Mouse (Mus musculus) hindbrain, embryonic 14.5 days (tissue): ENCODE results near the gene Tmem229b. TPM values are rescaled to one million over a fixed set of nuclear protein-coding genes. Genes with fewer than 3 reads are reported as not detected.
"Not testable (repeated sequence)": the region's sequence is repeated elsewhere in the genome, so short reads cannot be mapped to it uniquely, and the experiment has no call there.

Experiments
- ATAC-seq: fragments of 200-750 bp; cut with Nextera tagmentation; 2 replicates; pipeline ENCODE4 v1.8.0; 2017; ENCODE audit warnings: moderate number of reproducible peaks, mild to moderate bottlenecking, moderate TSS enrichment, moderate library complexity; ENCODE audit not compliant: low FRiP score
- DNase-seq: peaks from one replicate; pipeline ENCODE4 v3.0.0-alpha.2; 2015; ENCODE audit warnings: low spot score
- H3K27ac ChIP-seq: fragments of 300-500 bp; sonication (generic); 2 replicates; pipeline ENCODE4 v1.5.1; 2014; ENCODE audit warnings: mild to moderate bottlenecking, moderate library complexity
- H3K27me3 ChIP-seq: fragments of 300-500 bp; sonication (generic); 2 replicates; pipeline ENCODE4 v1.6.1; 2014; ENCODE audit warnings: mild to moderate bottlenecking, low read length, mixed read lengths; ENCODE audit not compliant: control insufficient read depth, insufficient read depth
- H3K36me3 ChIP-seq: fragments of 300-500 bp; sonication (generic); replicated peaks from 2 replicates; pipeline ENCODE4 v1.6.1; 2014; ENCODE audit not compliant: control insufficient read depth, insufficient read depth
- H3K4me1 ChIP-seq: fragments of 300-500 bp; sonication (generic); replicated peaks from 2 replicates; pipeline ENCODE4 v1.6.1; 2014; ENCODE audit warnings: antibody characterized with exemption, low read length, mixed read lengths; ENCODE audit not compliant: control insufficient read depth, insufficient read depth
- H3K4me2 ChIP-seq: fragments of 300-500 bp; sonication (generic); replicated peaks from 2 replicates; pipeline ENCODE4 v1.6.1; 2014; ENCODE audit warnings: mild to moderate bottlenecking, moderate library complexity
- H3K4me3 ChIP-seq: fragments of 300-500 bp; sonication (generic); replicated peaks from 2 replicates; pipeline ENCODE4 v1.5.1; 2014; ENCODE audit warnings: mild to moderate bottlenecking, low read length
- H3K9ac ChIP-seq: fragments of 300-500 bp; sonication (generic); 2 replicates; pipeline ENCODE4 v1.6.1; 2014
- H3K9me3 ChIP-seq: fragments of 300-500 bp; sonication (generic); 2 replicates; pipeline ENCODE4 v1.6.1; 2016; ENCODE audit warnings: low read length; ENCODE audit not compliant: control insufficient read depth
- WGBS: fragments of 180-500 bp; shearing (Covaris S2); extraction: QIAGEN DNeasy Blood & Tissue Kit; methylation state at CpG from one replicate; pipeline ENCODE4 v1.1.7; 2014; 5-methylcytosine and 5-hydroxymethylcytosine counted together
- polyA plus RNA-seq: library from polyadenylated mRNA; unstranded; fragments of >200 nt; fragmentation: Nextera tagmentation; extraction: Ambion mirVana; gene quantifications from 2 replicates; pipeline ENCODE4 v1.2.1, GENCODE M21; 2014

Gene Tmem229b
- polyA plus RNA-seq, 1 experiment from 2014 or later: 62.2 TPM

DNA sequence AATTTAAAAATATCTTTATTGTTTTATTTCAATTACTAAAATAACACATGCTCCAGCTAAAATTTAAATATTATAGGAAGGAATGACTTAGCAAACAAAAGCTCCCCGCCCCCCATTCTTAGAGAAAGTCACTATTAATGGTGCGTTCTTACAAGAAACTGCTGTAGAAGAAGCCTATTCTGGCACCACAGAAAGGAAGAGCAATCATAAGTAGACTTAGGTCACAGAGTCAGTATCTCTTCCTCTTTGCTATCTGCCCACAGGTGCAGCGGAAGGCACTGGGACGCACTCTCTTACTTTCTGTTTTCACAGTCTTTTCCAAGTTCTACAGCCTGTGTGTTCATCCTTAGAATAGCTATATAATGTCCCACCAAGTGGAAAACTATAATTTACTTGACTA is 31.6 kb downstream of the Tmem229b start:
- no peak for ATAC-seq
- WGBS: 97% methylated on average over 4 of the region's 4 CpGs
- H3K4me3 ChIP-seq: no peak overlapping the region
- H3K27ac ChIP-seq: no peak overlapping the region
- no peaks in the 10 kb centered on the region for H3K27me3 ChIP-seq
- no peaks in the 10 kb centered on the region for H3K4me1 ChIP-seq
- DNase-seq: no peak
- 0 out of 2 replicates have a peak, but pooled peaks cover 4% of the 10 kb centered on the region for H3K9me3 ChIP-seq
- no peak overlapping the region for H3K4me2 ChIP-seq
- no peak overlapping the region for H3K9ac ChIP-seq
- H3K36me3 ChIP-seq: peaks cover 31% of the 10 kb centered on the region

DNA sequence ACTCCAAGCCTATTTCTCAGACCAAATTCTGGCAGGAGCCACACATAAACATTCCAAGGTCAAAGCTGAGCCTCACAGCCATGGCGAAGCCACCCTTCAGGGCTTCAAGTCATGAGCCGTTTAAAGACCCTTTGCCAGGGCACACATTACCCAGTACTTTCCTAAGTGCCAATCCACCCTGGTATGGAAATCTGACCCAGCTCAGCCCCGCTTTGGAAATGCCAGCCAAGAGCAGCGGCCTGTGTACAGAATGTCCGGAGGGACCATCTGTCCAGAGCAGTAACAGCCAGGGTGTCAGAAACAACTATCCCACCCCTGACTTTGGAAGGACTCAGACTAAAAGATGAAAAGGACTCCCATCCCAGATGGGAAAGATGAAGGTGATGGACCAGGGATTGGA is 32.7 kb downstream of the Tmem229b start:
- Histone ChIP-seq H3K9me3 (no peaks in the 10 kb centered on the region), H3K27ac (no peak overlapping the region), H3K4me3 (no peak overlapping the region), H3K27me3 (no peaks in the 10 kb centered on the region), H3K36me3 (peaks cover 36% of the 10 kb centered on the region), H3K9ac (no peak overlapping the region), H3K4me1 (no peaks in the 10 kb centered on the region), H3K4me2 (no peak overlapping the region)
- ATAC-seq: no peak
- DNase-seq: no peak
- 95% methylated on average over 5 of the region's 5 CpGs for WGBS

DNA sequence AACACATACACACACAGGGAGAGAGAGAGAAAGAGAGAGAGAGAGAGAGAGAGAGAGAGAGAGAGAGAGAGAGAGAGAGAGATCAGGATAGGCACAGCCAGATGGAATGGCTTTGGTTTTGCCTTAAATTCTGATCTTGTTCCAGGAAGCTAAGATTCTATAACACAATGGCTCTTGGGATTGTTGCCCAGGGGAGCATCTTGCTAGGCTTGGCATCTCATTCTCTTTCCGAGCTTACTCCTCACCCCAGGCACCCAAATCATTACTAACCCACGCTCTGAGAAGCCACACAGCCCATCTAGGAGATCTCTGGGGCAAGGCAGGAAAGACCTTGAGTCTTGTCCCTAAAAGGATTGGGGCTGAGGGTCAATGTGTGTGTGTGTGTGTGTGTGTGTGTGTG is 33.6 kb downstream of the Tmem229b start:
- DNase-seq: no peak

DNA sequence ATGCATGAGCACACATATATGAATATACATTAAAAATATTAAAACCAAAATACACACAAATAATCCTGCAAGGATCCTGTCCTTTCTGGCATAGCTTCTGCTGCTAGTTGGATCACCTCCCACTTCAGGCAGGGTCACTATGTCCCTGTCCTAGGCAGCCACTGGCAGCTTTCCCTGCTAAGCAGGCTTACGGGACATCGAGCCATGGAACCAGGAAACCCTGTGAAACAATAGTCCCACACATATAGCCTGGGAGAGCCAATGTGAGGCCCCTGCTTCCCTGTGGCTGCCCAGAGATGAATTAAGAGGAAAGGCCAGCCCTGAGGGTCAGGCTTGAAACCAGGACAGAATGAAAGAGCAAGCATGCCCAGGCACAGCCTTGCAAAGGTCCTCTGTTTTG is 35.8 kb downstream of the Tmem229b start:
- 39% methylated on average over 2 of the region's 2 CpGs for WGBS

More for the DNA sequence above, 33.6 kb downstream of the Tmem229b start:
- Histone ChIP-seq H3K9me3 (no peaks in the 10 kb centered on the region), H3K9ac (no peak overlapping the region), H3K27me3 (no peaks in the 10 kb centered on the region), H3K36me3 (peaks cover 42% of the 10 kb centered on the region), H3K4me1 (no peaks in the 10 kb centered on the region), H3K27ac (no peak overlapping the region), H3K4me2 (no peak overlapping the region), H3K4me3 (no peak overlapping the region)
- no peak for ATAC-seq
- WGBS: 72% methylated on average over 2 of the region's 2 CpGs

DNA sequence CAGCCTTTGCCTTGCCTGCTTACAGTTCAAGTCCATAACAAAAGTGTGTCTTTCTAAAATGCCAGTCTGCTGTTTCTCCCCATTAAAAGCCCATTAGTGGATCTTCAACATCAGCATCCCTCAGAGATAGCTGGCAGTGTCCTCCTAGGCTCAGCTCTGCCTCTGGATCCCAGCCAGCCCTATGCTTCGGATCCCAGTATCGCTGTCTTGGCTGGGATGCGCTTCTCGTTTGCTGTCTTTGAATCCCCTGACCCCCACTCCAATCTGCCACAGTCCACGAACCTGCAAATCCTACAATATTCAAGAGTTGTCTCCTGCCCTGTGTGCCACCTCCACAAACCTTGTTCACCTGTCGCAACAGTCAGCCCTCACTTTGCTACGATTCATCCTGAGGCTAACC is 36.7 kb downstream of the Tmem229b start:
- H3K27ac ChIP-seq: no peak overlapping the region
- ATAC-seq (no peak), DNase-seq (no peak)
- H3K4me2 ChIP-seq: no peak overlapping the region
- H3K4me3 ChIP-seq: no peak overlapping the region
- peaks cover 57% of the 10 kb centered on the region for H3K36me3 ChIP-seq
- no peaks in the 10 kb centered on the region for H3K27me3 ChIP-seq
- 78% methylated on average over 7 of the region's 7 CpGs for WGBS
- H3K9me3 ChIP-seq: no peaks in the 10 kb centered on the region
- H3K9ac ChIP-seq: no peak overlapping the region
- no peaks in the 10 kb centered on the region for H3K4me1 ChIP-seq

More for the DNA sequence above, 35.8 kb downstream of the Tmem229b start:
- no peaks in the 10 kb centered on the region for H3K4me1 ChIP-seq
- DNase-seq (no peak), ATAC-seq (no peak)
- peaks cover 57% of the 10 kb centered on the region for H3K36me3 ChIP-seq
- H3K9me3 ChIP-seq: no peaks in the 10 kb centered on the region
- H3K4me2 ChIP-seq: no peak overlapping the region
- no peaks in the 10 kb centered on the region for H3K27me3 ChIP-seq
- H3K9ac ChIP-seq: no peak overlapping the region
- no peak overlapping the region for H3K4me3 ChIP-seq
- H3K27ac ChIP-seq: no peak overlapping the region

DNA sequence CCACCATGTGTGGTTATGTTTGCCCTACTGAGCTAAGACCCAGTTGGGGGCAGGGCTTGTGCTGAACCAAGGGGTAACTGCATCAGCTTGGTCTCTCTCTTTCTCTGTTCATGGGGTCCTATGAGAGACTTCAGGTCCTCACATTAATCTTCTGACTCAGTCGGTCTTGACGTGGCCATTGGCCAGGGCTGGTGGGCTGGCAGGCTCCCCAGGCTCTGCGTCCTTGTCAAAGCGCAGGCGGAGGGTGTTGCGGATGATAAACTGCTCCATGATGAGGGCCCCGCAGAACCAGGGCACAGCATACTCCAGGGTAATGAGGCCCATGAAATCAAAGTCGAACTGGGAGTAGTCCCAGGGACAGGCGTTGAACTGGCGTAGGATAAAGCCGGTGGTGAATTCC is 42.9 kb downstream of the Tmem229b start:
- H3K27me3 ChIP-seq, H3K4me1 ChIP-seq, DNase-seq, H3K9me3 ChIP-seq, ATAC-seq, H3K27ac ChIP-seq, H3K4me2 ChIP-seq, H3K9ac ChIP-seq, H3K4me3 ChIP-seq: not testable (repeated sequence)
- peaks cover 30% of the 10 kb centered on the region for H3K36me3 ChIP-seq
- WGBS: 81% methylated on average over 11 of the region's 11 CpGs

DNA sequence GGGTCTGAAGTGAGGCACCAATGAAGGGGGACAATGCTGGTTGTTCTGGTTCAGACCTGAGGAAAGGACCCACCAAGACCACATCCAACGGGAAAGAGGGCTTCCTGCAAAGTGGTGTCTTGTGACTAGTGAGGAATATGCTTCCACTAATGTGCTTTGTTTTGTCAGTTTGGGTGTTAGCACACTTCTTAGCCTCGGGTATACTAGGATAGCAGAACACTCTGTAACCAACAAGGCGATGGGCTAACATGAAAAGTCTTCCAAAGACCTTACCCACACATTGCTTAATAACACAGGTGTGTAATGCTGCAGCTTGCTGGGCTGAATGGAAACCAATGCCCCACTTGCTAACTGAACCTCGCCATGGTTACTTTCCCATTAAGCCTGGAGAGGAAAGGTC is 51.0 kb downstream of the Tmem229b start:
- no peak overlapping the region for H3K9ac ChIP-seq
- DNase-seq (no peak), ATAC-seq (no peak)
- 86% methylated on average over 4 of the region's 4 CpGs for WGBS
- H3K4me1 ChIP-seq: no peaks in the 10 kb centered on the region
- H3K9me3 ChIP-seq: peaks cover 24% of the 10 kb centered on the region; the same call in 1 of the 2 replicates
- H3K4me2 ChIP-seq: no peak overlapping the region
- H3K27ac ChIP-seq: no peak overlapping the region
- H3K4me3 ChIP-seq: no peak overlapping the region
- H3K27me3 ChIP-seq: no peaks in the 10 kb centered on the region
- peaks cover 7% of the 10 kb centered on the region for H3K36me3 ChIP-seq

DNA sequence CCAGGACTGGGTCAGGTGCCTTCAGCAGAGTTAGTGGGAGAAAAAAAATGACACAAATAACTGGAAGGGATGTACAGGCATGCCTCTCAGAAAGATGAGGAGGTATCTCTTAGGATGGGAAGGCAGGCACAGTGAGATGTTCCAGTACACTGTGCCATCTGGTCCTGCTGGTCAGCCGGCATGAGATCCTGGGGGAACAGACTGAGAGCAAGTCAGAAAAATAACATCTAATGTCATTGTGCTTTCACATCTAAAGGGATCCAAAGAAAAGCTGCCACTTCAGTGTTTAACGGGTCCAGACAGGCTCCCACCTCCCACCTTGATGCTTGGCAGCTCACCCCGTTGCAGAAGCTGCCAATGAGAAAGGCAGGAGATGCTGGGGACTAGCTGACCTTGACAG is 54.9 kb downstream of the Tmem229b start:
- ATAC-seq: no peak
- Histone ChIP-seq H3K4me1 (no peaks in the 10 kb centered on the region), H3K9ac (no peak overlapping the region), H3K4me3 (no peak overlapping the region), H3K4me2 (no peak overlapping the region), H3K27me3 (no peaks in the 10 kb centered on the region), H3K9me3 (peaks cover 20% of the 10 kb centered on the region; the same call in 1 of the 2 replicates), H3K36me3 (no peaks in the 10 kb centered on the region), H3K27ac (no peak overlapping the region)
- 66% methylated on average over 3 of the region's 3 CpGs for WGBS
- DNase-seq: no peak

DNA sequence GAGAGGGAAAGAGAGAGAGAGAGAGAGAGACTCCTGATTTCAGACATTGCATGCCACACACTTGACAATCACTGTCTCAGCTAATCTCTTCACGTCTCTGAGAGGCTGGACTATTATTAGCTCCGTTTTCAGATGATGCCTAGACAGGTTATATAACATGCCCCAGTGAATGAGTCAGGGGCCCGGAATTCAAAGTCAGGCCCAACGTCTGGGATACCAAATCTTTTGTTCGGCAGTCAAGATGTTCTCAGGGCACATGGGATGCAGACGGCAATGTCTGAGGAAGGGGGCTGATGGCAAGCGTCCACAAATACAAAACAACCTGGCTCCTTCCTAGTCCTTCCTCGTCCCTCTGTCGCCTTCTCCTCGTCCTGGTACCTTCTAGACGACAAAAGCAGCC is 55.4 kb downstream of the Tmem229b start:
- no peaks in the 10 kb centered on the region for H3K27me3 ChIP-seq
- 71% methylated on average over 11 of the region's 11 CpGs for WGBS
- no peaks in the 10 kb centered on the region for H3K36me3 ChIP-seq
- H3K27ac ChIP-seq: no peak overlapping the region
- no peaks in the 10 kb centered on the region for H3K4me1 ChIP-seq
- DNase-seq (no peak), ATAC-seq (no peak)
- H3K4me3 ChIP-seq: no peak overlapping the region
- H3K9me3 ChIP-seq: peaks cover 15% of the 10 kb centered on the region; the same call in 1 of the 2 replicates
- H3K9ac ChIP-seq: no peak overlapping the region
- no peak overlapping the region for H3K4me2 ChIP-seq

DNA sequence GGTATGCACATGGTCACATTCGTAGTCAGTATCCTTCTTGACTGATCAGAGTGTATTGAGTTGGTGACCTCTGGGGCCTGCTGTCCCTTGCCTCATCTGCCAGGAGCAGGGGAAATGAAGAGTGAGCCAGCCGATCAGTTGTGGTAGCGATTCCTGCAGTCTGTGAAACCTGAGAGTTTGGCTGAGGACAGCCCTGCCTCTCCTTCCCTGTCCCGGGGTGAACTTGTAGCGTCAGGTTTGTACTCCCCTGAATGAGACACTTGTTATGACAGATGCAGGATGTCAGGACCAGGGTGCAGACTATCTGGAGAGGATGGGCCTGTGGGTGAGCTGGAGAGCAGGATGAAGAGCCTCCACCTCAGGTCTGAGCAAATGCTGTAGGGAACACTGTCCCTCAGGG is 59.8 kb downstream of the Tmem229b start:
- H3K36me3 ChIP-seq: no peaks in the 10 kb centered on the region
- no peaks in the 10 kb centered on the region for H3K27me3 ChIP-seq
- H3K4me3 ChIP-seq: no peak overlapping the region
- ATAC-seq: no peak
- no peak overlapping the region for H3K27ac ChIP-seq
- H3K4me2 ChIP-seq: no peak overlapping the region
- no peak overlapping the region for H3K9ac ChIP-seq
- DNase-seq: no peak
- no peaks in the 10 kb centered on the region for H3K4me1 ChIP-seq
- WGBS: 78% methylated on average over 5 of the region's 5 CpGs
- H3K9me3 ChIP-seq: no peaks in the 10 kb centered on the region
